Mouse (Mus musculus) MEL (cell line): ENCODE measurements around the gene Gm20388.

Experiments
- CHD2 ChIP-seq: IDR thresholded peaks from 2 replicates; pipeline ENCODE4 v1.6.1; 2011; ENCODE audit warnings: low read length, improper control_type of control experiment
- CTCF ChIP-seq, 3 experiments: IDR thresholded peaks in 2 of 3; conservative IDR thresholded peaks in 1 of 3; 2 replicates each; pipeline ENCODE4 v1.5.1; 2011 to 2012; ENCODE audit warnings: low read length in 3 of 3, low read depth in 2 of 3, mild to moderate bottlenecking in 2 of 3, improper control_type of control experiment in 1 of 3, inconsistent platforms in 1 of 3, mixed read lengths in 1 of 3, moderate library complexity in 1 of 3; ENCODE audit not compliant: control insufficient read depth in 1 of 3, insufficient read depth in 1 of 3, poor library complexity in 1 of 3, severe bottlenecking in 1 of 3
- EP300 ChIP-seq, 2 experiments: IDR thresholded peaks; 2 replicates each; pipeline ENCODE4 v1.6.1; 2011; ENCODE audit warnings: improper control_type of control experiment in 2 of 2, low read length in 2 of 2, low read depth in 1 of 2, mild to moderate bottlenecking in 1 of 2
- GABPA ChIP-seq: IDR thresholded peaks from 2 replicates; pipeline ENCODE4 v1.6.1; 2012; ENCODE audit warnings: low read depth, mild to moderate bottlenecking, inconsistent platforms, low read length, improper control_type of control experiment, moderate library complexity
- GATA1 ChIP-seq: IDR thresholded peaks from 2 replicates; pipeline ENCODE4 v1.6.1; 2011; ENCODE audit warnings: low read depth, low read length, improper control_type of control experiment
- KAT2A ChIP-seq: conservative IDR thresholded peaks from 2 replicates; pipeline ENCODE4 v1.6.1; 2012; ENCODE audit warnings: low read depth, low read length, improper control_type of control experiment, inconsistent platforms
- MAZ ChIP-seq: IDR thresholded peaks from 2 replicates; pipeline ENCODE4 v1.6.1; 2012; ENCODE audit warnings: low read depth, mild to moderate bottlenecking, inconsistent platforms, low read length, improper control_type of control experiment
- NELFE ChIP-seq: IDR thresholded peaks from 2 replicates; pipeline ENCODE4 v1.6.1; 2011; ENCODE audit warnings: low read depth, low read length, improper control_type of control experiment
- POLR2A ChIP-seq, 2 experiments: IDR thresholded peaks; 2 replicates each; pipeline ENCODE4 v1.6.1; 2011 to 2012; ENCODE audit warnings: low read length in 2 of 2, mild to moderate bottlenecking in 2 of 2, control low read depth in 1 of 2, improper control_type of control experiment in 1 of 2, low read depth in 1 of 2, moderate library complexity in 1 of 2; ENCODE audit not compliant: control insufficient read depth in 1 of 2, insufficient read depth in 1 of 2, poor library complexity in 1 of 2
- POLR2AphosphoS2 ChIP-seq: IDR thresholded peaks from 2 replicates; pipeline ENCODE4 v1.6.1; 2011; ENCODE audit warnings: low read length, improper control_type of control experiment
- ZKSCAN1 ChIP-seq: IDR thresholded peaks from 2 replicates; pipeline ENCODE4 v1.6.1; 2012; ENCODE audit warnings: low read depth, mild to moderate bottlenecking, inconsistent platforms, low read length, improper control_type of control experiment, moderate library complexity

GRCm38 (mm10) chr8:122246257-122247211, 2335.9 kb downstream of the Gm20388 start:
- TF ChIP-seq POLR2A (IDR thresholded peaks at IDR 0.05; ENCODE audit: control insufficient read depth in 1 of 2, insufficient read depth in 1 of 2, low read depth in 1 of 2, low read length in 2 of 2, poor library complexity in 1 of 2) (no peak), CTCF (IDR thresholded peaks at IDR 0.05 in 2 of 3, conservative IDR thresholded peaks at IDR 0.05 in 1 of 3; ENCODE audit: control insufficient read depth in 1 of 3, insufficient read depth in 1 of 3, low read depth in 2 of 3, low read length in 3 of 3, poor library complexity in 1 of 3, severe bottlenecking in 1 of 3) (no peak), ZKSCAN1 (no peak), NELFE (no peak), GATA1 (no peak), MAZ (no peak), EP300 (IDR thresholded peaks at IDR 0.05; ENCODE audit: low read depth in 1 of 2, low read length in 2 of 2) (no peak), POLR2AphosphoS2 (no peak), KAT2A (no peak), CHD2 (no peak), GABPA (no peak)
